Mouse (Mus musculus): Measurements from ENCODE around the gene Rnaseh1.

The Rnaseh1 gene

DNA sequence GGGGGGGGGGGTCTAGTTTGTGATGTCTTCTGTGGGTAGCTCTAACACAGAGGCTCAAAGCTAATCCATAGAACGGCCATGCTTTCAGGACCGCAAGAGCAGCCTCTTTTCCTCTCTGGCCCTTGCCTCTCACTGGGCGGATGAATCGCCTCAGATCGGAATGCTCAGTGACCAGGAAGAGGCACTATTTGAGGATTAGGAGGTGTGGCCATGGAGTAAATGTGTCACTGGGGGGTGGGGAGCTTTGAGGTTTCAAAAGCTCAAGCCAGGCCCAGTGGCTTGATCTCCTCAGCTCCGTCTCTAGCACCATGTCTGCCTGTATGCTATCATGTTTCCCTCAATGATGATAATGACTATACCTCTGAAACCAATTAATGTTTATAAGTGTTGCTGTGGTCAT, 39.6 kb downstream of the Rnaseh1 start:
- no peak for DNase-seq (ENCODE audit: low read depth, low spot score)
- H3K27me3 ChIP-seq (ENCODE audit: control insufficient read depth, insufficient read depth, low read length, poor library complexity, severe bottlenecking) = no peaks in the 10 kb centered on the region
- H3K36me3 ChIP-seq (ENCODE audit: control insufficient read depth, insufficient read depth, low read length, poor library complexity, severe bottlenecking) = no peaks in the 10 kb centered on the region; the same call in 1 of the 2 replicates

DNA sequence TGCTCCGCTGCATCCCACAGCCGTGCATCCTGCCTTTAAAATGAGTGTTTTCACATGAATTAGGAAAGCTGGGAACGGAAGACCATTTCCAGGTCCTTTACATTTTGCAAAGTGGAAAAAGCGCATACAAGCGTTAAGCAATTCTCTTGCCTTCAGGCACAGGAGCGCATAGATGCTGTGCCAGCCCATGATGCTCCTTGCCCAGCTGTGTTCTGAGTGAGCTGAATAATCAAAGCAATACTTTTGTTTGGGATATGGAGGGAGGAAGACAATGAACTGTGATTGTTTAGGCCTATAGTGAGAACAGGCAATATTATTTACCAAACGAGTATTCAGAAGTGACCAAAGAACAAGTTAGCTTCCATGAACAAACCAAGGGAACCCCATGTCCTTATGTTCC, 41.3 kb downstream of the Rnaseh1 start:
- no peak for DNase-seq (ENCODE audit: low read depth, low spot score)
- Histone ChIP-seq H3K36me3 (ENCODE audit: control insufficient read depth, insufficient read depth, low read length, poor library complexity, severe bottlenecking) (no peaks in the 10 kb centered on the region; the same call in none of the 2 replicates), H3K27me3 (ENCODE audit: control insufficient read depth, insufficient read depth, low read length, poor library complexity, severe bottlenecking) (no peaks in the 10 kb centered on the region)

DNA sequence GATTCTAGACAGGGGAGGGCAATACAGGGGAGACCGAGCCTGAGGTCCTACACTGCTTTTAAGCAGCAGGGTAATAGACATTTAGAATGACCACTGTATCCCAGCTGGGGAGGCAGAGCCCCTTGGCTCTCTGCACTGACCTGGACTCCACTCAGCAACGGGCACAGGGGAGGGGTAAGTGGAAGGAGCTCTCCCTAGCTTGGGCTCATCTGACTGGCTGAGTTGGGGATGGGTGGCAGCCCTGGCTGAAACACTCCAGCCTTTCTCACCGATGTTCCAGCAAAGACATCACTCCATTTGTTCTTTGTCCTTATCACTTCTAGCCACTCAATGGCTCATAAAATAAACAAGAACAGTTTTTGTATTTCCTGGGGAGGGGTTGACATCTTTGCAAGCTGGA, 44.3 kb downstream of the Rnaseh1 start:
- H3K36me3 ChIP-seq (ENCODE audit: control insufficient read depth, insufficient read depth, low read length, poor library complexity, severe bottlenecking) = no peaks in the 10 kb centered on the region; the same call in none of the 2 replicates
- no peaks in the 10 kb centered on the region for H3K27me3 ChIP-seq (ENCODE audit: control insufficient read depth, insufficient read depth, low read length, poor library complexity, severe bottlenecking)
- no peak for DNase-seq (ENCODE audit: low read depth, low spot score)

DNA sequence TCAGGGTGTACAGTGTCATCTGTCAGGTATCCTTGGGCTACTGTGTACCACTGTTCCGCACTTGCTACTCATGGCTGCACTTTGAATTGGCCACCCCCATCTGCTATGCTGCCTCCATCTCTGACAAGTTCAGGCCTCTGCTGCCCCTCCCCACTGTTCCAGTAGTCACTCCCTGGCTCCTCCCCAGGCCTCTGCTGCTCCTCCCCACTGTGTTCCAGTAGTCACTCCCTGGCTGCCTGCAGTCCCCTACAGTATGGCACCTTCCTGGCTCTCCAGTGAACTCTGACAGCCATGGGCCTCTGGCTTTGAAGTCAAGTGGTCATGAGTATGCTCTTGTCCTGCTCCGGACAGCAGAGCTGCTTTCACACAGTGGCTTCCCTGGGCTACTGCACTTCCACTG, 44.8 kb downstream of the Rnaseh1 start:
- no peak for DNase-seq (ENCODE audit: low read depth, low spot score)

DNA sequence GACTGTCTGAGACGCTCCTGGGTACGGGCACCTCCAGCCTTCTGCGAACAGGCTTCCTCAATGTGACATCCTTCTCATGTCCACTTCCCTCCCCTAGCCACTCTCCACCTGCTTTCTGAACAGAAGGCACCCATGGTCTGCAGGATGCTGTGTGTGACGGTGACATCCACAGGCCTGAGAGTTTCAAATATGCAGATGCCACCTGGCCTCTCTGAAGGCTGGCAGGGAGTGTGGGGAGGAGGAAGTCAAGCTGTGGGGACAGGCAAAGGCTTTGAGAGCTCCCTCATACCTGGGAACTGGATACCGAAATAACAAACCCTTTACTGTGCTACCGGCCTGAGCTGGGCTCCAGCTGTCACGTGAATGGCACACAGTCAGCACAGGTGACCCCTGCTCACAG, 45.4 kb downstream of the Rnaseh1 start:
- Histone ChIP-seq H3K36me3 (ENCODE audit: control insufficient read depth, insufficient read depth, low read length, poor library complexity, severe bottlenecking) (no peaks in the 10 kb centered on the region; the same call in none of the 2 replicates), H3K27me3 (ENCODE audit: control insufficient read depth, insufficient read depth, low read length, poor library complexity, severe bottlenecking) (no peaks in the 10 kb centered on the region)
- DNase-seq (ENCODE audit: low read depth, low spot score) = no peak

More for the DNA sequence above, 44.8 kb downstream of the Rnaseh1 start:
- no peaks in the 10 kb centered on the region for H3K27me3 ChIP-seq (ENCODE audit: control insufficient read depth, insufficient read depth, low read length, poor library complexity, severe bottlenecking)
- H3K36me3 ChIP-seq (ENCODE audit: control insufficient read depth, insufficient read depth, low read length, poor library complexity, severe bottlenecking) = no peaks in the 10 kb centered on the region; the same call in none of the 2 replicates

DNA sequence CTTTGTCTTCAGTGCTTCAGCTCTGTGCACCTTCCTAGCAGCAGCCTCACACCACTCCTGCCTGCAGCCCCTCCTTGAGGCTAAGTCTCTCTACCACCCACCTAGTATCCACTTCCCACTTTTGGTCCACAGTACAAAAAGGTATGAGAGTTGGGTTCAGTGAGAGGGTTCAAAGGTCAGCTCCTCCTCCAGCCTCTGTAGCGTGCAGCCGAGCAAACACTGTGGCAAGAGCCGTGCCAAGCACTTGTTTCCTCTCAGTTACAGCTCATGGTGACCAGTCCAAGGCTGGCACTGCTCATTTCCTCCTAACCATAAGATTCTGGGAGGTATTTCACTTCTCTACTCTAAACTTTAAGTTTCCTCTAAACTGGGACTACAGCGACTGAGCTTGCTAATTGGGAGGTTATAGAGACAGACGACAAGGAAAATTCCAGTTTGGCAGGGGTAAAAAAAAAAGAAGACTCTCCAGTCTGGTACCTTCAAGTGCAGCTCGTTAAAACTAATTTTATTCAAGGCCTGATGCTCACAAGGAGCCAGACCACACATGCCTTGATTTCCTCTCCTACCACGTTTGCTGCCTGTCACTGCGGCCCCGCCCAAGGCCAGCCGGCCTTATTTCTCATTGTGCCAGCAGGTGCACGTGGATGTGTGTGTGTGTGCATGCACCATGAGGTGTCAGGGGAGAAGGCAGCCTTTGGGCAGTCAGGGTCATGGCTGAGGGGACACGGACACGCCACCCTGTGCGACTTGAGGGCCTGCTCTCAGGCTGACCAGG, 48.6 kb downstream of the Rnaseh1 start:
- peak; percentile 11 for DNase-seq (ENCODE audit: low read depth, low spot score)
- no peaks in the 10 kb centered on the region; the same call in 1 of the 2 replicates for H3K36me3 ChIP-seq (ENCODE audit: control insufficient read depth, insufficient read depth, low read length, poor library complexity, severe bottlenecking)

DNA sequence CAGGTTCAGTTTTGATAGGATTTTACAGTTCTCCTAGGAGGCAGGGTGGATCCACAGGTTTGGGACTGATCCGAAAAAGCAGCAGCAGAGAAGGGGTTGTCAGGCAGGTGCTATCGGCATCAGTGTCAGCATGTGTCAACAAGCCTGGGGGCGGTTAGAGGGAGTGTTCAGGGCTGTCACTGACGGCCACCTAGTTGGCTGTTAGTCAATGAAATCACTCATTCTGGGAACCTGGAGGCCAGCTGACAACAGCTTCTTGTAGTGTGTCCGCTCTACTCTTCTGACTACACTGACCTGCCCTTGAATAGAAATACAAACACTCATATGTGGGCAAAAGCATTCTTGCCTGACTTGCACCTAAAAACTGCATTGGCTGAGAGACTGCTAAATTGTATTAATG, 49.7 kb downstream of the Rnaseh1 start:
- Histone ChIP-seq H3K27me3 (ENCODE audit: control insufficient read depth, insufficient read depth, low read length, poor library complexity, severe bottlenecking) (no peaks in the 10 kb centered on the region), H3K36me3 (ENCODE audit: control insufficient read depth, insufficient read depth, low read length, poor library complexity, severe bottlenecking) (no peaks in the 10 kb centered on the region; the same call in none of the 2 replicates)
- DNase-seq (ENCODE audit: low read depth, low spot score) = no peak

More for the DNA sequence above, 48.6 kb downstream of the Rnaseh1 start:
- no peaks in the 10 kb centered on the region for H3K27me3 ChIP-seq (ENCODE audit: control insufficient read depth, insufficient read depth, low read length, poor library complexity, severe bottlenecking)

DNA sequence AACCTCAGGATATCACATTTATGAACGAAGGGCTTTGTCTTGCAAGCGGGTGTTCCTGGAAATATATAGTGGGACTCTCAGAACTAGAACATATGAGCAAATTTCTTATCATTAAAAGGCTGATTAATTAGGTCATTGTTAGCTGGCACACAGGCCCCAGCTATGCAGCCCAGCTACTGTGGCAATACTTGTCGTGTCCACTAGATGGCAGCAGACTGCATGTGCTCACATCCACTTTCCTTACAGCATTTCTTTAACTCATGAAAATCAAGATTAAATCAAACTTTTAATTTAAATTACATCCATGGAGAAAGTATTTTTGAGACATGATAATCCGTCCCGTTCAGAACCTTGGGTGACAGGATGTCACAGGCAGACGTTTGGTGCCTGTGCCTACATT, 50.3 kb downstream of the Rnaseh1 start:
- Histone ChIP-seq H3K36me3 (ENCODE audit: control insufficient read depth, insufficient read depth, low read length, poor library complexity, severe bottlenecking) (no peaks in the 10 kb centered on the region; the same call in none of the 2 replicates), H3K27me3 (ENCODE audit: control insufficient read depth, insufficient read depth, low read length, poor library complexity, severe bottlenecking) (no peaks in the 10 kb centered on the region)
- DNase-seq (ENCODE audit: low read depth, low spot score) = peak; percentile 81

DNA sequence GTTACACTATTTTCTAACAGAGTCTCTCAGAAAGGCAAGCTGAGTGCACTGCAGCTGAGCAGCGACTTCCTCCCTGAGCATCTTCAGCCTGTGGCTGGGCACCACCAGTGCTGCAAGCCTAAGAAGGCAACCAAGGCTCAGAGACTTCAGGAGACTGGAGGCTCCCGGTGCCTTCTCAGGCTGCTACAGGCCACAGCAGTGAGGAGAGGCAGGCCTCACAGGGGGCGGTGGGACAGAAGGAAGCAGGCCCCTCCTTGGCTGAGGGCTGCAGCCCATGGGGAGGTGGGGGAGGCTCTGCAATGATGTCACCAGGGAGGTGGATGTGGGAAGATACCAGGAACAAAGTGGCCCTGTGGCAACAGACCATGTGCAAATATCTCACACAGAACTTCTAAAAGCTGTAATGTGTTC, 50.7 kb downstream of the Rnaseh1 start:
- DNase-seq (ENCODE audit: low read depth, low spot score) = no peak
- Histone ChIP-seq H3K27me3 (ENCODE audit: control insufficient read depth, insufficient read depth, low read length, poor library complexity, severe bottlenecking) (no peaks in the 10 kb centered on the region), H3K36me3 (ENCODE audit: control insufficient read depth, insufficient read depth, low read length, poor library complexity, severe bottlenecking) (no peaks in the 10 kb centered on the region; the same call in 1 of the 2 replicates)

DNA sequence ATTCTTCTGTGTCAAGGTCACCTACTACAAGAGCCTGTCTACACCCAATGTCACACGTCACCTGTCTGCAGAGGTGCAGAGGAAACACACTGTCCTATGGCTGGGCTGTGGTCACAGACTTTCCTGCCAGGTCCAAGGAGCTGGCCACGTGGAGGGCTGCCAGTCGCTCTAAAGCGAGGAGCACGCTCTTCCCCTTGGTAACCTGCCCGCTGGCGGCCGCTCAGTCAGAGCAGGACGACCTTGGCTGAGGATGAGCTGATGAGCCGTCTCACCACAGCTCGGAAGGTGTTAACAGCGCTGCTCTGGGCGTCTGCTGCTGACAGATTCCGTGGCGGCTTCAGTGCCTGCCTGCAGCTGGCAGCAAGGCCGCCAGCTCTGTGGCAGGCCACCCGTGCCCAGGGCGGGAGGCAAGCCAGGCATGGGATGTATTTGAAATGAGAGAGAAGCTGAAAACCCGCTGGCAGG, 51.2 kb downstream of the Rnaseh1 start:
- Histone ChIP-seq H3K27me3 (ENCODE audit: control insufficient read depth, insufficient read depth, low read length, poor library complexity, severe bottlenecking) (no peaks in the 10 kb centered on the region), H3K36me3 (ENCODE audit: control insufficient read depth, insufficient read depth, low read length, poor library complexity, severe bottlenecking) (no peaks in the 10 kb centered on the region; the same call in 1 of the 2 replicates)
- DNase-seq (ENCODE audit: low read depth, low spot score) = no peak

DNA sequence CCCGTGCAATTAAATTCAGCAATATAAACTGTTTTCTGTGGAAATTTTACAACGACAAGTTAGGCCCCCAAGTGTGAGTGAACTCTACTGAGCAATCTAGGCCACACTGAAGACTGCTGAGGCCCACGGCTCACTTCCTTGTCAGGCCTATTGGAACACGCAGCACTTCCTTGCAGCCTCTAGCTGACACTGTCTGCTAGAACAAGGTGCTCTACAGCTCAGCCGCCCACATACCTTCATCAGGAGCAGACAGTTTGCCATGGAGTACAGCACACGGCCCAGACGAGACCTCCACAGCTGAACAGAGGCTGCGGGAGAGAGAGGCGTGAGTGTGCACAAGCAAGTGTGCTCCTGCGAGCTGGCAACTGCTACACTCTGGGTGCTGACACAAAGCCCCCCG, 51.9 kb downstream of the Rnaseh1 start:
- H3K27me3 ChIP-seq (ENCODE audit: control insufficient read depth, insufficient read depth, low read length, poor library complexity, severe bottlenecking) = no peaks in the 10 kb centered on the region
- no peak for DNase-seq (ENCODE audit: low read depth, low spot score)
- no peaks in the 10 kb centered on the region; the same call in 1 of the 2 replicates for H3K36me3 ChIP-seq (ENCODE audit: control insufficient read depth, insufficient read depth, low read length, poor library complexity, severe bottlenecking)

DNA sequence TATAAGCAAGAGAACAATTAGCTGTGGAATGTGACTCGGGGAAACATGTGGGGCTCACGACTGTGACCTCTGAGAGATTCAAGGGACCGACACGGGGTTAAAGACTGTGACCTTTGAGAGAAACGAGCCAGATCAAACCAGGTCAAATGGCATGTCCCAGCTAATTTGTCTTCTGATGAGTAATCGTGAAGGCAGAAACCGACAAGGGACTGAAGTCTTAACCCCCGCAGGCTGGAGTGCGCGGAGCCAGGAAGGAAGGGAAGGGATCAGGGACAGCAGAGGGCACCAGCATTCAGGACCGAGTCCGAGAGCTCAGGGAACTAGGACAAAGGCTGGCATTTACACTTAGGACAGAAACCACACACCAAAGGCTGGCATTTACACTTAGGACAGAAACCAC, 55.0 kb downstream of the Rnaseh1 start:
- DNase-seq (ENCODE audit: low read depth, low spot score) = no peak
- H3K27me3 ChIP-seq (ENCODE audit: control insufficient read depth, insufficient read depth, low read length, poor library complexity, severe bottlenecking) = no peaks in the 10 kb centered on the region
- H3K36me3 ChIP-seq (ENCODE audit: control insufficient read depth, insufficient read depth, low read length, poor library complexity, severe bottlenecking) = no peaks in the 10 kb centered on the region; the same call in 1 of the 2 replicates

DNA sequence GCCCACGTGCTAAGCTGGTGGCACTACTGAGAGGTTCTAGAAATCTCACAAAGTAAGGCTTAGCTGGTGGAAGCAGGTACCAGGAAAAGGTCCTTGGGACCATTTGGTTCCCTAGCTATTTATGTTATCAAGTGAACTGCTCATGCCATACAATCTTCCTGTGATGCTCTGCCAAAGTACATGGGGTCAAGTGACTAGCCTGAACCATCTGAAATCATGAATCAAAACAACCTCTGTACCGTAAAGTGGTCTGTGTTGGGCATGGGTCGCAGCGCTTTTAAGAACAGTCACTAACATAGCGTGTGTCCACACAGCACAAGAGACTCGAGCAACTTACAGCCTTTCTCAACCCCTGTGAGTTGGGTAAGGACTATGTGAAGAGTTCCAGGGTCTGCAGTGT, 55.8 kb downstream of the Rnaseh1 start:
- Histone ChIP-seq H3K36me3 (ENCODE audit: control insufficient read depth, insufficient read depth, low read length, poor library complexity, severe bottlenecking) (no peaks in the 10 kb centered on the region; the same call in 1 of the 2 replicates), H3K27me3 (ENCODE audit: control insufficient read depth, insufficient read depth, low read length, poor library complexity, severe bottlenecking) (no peaks in the 10 kb centered on the region)

DNA sequence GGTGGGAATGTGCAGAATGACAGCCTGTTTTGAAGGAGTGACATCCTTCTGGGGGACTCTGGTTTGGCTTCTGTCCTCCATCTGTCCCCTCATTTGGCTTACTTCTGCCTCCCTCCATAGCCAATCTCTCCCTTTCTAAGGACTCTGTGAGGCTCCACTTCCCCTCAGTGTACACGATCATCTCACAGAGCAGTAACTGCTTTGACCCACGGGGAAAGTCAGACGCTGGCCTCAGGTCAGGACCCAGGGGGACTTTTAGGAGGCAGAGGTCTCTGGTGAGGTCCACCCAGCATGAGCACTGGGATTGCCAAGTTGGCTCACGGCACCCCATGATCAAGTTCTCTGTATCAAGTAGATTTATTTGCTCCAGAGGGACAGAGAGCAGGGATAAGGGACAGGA, 58.8 kb downstream of the Rnaseh1 start:
- DNase-seq (ENCODE audit: low read depth, low spot score) = no peak
- H3K27me3 ChIP-seq (ENCODE audit: control insufficient read depth, insufficient read depth, low read length, poor library complexity, severe bottlenecking) = no peaks in the 10 kb centered on the region
- peaks cover 1% of the 10 kb centered on the region for H3K36me3 ChIP-seq (ENCODE audit: control insufficient read depth, insufficient read depth, low read length, poor library complexity, severe bottlenecking)

More for the DNA sequence above, 55.8 kb downstream of the Rnaseh1 start:
- no peak for DNase-seq (ENCODE audit: low read depth, low spot score)

All from splenic B cell, adult 2 months (primary cell).